Mouse (Mus musculus): ENCODE results near the gene Nek1.

DNA sequence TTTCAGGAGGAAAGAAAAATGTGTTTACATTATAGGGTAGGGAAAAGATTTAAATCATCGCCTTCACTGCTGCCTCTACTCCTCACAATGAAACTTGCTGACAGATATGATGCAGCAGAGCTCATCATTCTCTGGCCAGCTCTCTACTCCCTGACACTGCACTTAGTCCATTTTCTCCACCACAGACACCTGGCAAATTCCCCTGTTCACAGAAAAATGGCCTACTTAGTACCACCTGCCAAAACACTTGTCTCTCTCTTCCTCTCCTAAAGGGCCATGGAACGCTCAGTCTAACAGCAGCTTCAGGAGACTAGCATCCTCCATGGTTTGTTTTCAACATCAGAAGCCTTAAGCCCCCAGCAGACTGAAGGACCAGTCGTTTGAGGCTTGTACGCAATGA, 41.7 kb upstream of the Nek1 start:
- TF ChIP-seq CTCF (IDR thresholded peaks at IDR 0.05; ENCODE audit: low read depth) (no peak), EP300 (IDR thresholded peaks at IDR 0.05; ENCODE audit: low read depth) (no peak)

Measured in heart, postnatal 0 days (tissue).